Mouse (Mus musculus): ENCODE results near the gene Capn2. TPM values are rescaled to one million over a fixed set of nuclear protein-coding genes. Genes with fewer than 3 reads are reported as not detected.

Capn2 gene
- polyA plus RNA-seq, 1 experiment: 30.1 TPM

DNA sequence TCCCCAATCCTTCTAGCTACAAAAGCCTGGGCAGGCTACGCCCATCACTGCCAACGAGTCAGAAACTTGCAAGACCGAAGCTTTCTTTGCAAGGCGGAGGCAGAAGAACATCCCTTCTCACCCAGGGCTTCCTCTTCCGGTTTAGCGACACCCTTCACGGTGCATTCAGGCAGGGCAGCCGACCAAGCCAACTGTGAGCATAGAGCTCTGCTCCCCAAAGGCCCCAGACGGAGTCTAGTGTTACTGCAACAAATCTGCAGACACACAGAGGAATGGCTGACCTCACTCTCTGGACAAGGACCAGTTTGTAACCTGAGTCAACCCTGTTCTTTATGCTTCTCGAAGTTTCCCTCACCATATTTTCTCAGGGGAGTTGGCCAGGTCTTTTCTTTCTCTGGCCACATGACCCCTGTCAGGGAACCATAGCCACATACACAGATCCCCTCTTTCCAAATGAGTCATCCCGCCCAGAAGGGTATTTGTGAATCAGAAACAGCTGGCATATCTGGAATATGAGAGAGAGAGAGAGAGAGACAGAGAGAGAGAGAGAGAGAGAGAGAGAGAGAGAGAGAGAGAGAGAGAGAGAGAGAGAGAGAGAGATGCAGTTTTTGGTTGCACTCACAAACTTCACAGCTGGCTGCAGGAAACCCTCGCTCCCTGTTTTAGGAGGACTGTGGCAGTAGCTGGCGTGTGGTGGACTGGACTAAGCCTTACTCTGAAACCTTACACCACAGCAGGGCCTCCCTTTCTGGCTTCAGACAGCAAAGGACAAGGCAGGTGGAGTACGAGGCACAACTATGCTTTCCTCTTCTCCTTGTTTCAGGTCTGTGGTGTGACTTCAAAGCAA is 2.9 kb upstream of the Capn2 start:
- WGBS: 24% methylated on average over 14 of the region's 14 CpGs
- H3K4me3 ChIP-seq (replicated peaks; ENCODE audit: control insufficient read depth, low read depth, low read length): no peak overlapping the region
- H3K27ac ChIP-seq (ENCODE audit: control insufficient read depth, insufficient read depth, low read depth, low read length, poor library complexity): peak overlapping the region; percentile 11
- no peak for TF ChIP-seq CTCF (IDR thresholded peaks at IDR 0.05; ENCODE audit: control insufficient read depth, insufficient read depth, low read length)
- no peaks in the 10 kb centered on the region; the same call in 1 of the 2 replicates for H3K4me1 ChIP-seq (ENCODE audit: control insufficient read depth, insufficient read depth, low read length)

DNA sequence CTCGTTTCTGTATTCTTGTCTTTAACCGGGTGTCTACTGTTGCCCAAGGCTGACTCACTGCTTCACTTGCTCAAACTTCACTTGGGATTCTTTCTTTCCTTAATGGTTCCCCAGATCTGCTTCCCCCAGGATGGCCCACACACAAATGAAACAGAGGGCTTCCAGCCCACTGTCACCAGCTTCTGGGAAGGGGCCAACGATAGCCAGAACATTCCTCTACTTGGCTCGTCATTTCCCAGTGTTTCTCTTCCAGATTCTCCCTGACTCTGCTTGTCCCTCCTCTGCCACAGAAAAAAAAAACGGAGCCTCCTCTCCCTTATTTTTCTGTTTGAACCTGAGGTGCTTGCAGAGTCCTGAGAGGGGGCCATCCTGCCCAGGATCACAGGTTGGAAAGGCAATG is 1.9 kb upstream of the Capn2 start:
- 75% methylated on average over 5 of the region's 5 CpGs for WGBS
- Histone ChIP-seq H3K27ac (ENCODE audit: control insufficient read depth, insufficient read depth, low read depth, low read length, poor library complexity) (no peak overlapping the region), H3K4me1 (ENCODE audit: control insufficient read depth, insufficient read depth, low read length) (no peaks in the 10 kb centered on the region; the same call in 1 of the 2 replicates), H3K4me3 (replicated peaks; ENCODE audit: control insufficient read depth, low read depth, low read length) (no peak overlapping the region)
- TF ChIP-seq CTCF (IDR thresholded peaks at IDR 0.05; ENCODE audit: control insufficient read depth, insufficient read depth, low read length) (no peak), POLR2A (IDR thresholded peaks at IDR 0.05; ENCODE audit: borderline replicate concordance, control insufficient read depth, low read depth, low read length) (no peak)

DNA sequence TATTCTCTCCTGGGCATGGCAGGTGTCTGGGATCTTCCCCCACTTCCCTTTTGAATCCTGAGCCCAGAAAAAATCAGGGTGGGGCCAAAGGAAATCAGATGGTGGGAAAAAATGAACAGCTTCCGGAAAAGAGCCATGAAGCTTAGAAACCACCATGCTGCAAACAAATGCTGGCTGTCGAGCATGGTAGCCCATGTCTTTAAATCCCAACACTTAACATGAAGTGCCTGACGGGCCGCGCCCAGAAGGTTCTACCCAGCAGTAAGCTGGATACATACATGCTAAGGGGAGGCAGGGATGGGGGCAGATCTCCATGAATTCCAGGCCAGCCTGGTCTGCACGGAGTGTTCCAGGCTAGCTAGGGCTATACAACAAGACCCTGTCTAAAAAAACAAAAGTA is 1.4 kb upstream of the Capn2 start:
- Histone ChIP-seq H3K4me1 (ENCODE audit: control insufficient read depth, insufficient read depth, low read length) (no peaks in the 10 kb centered on the region; the same call in 1 of the 2 replicates), H3K4me3 (replicated peaks; ENCODE audit: control insufficient read depth, low read depth, low read length) (no peak overlapping the region), H3K27ac (ENCODE audit: control insufficient read depth, insufficient read depth, low read depth, low read length, poor library complexity) (no peak overlapping the region)
- TF ChIP-seq POLR2A (IDR thresholded peaks at IDR 0.05; ENCODE audit: borderline replicate concordance, control insufficient read depth, low read depth, low read length) (no peak), CTCF (IDR thresholded peaks at IDR 0.05; ENCODE audit: control insufficient read depth, insufficient read depth, low read length) (no peak)
- WGBS: 84% methylated on average over 6 of the region's 6 CpGs

GRCm38 (mm10) chr1:182518143-182518680 is 804 bp upstream of the Capn2 start:
- H3K4me1 ChIP-seq (ENCODE audit: control insufficient read depth, insufficient read depth, low read length): no peaks in the 10 kb centered on the region; the same call in 1 of the 2 replicates
- no peak overlapping the region for H3K4me3 ChIP-seq (replicated peaks; ENCODE audit: control insufficient read depth, low read depth, low read length)
- H3K27ac ChIP-seq (ENCODE audit: control insufficient read depth, insufficient read depth, low read depth, low read length, poor library complexity): no peak overlapping the region
- WGBS: 78% methylated on average over 10 of the region's 10 CpGs
- TF ChIP-seq POLR2A (IDR thresholded peaks at IDR 0.05; ENCODE audit: borderline replicate concordance, control insufficient read depth, low read depth, low read length) (no peak), CTCF (IDR thresholded peaks at IDR 0.05; ENCODE audit: control insufficient read depth, insufficient read depth, low read length) (no peak)

DNA sequence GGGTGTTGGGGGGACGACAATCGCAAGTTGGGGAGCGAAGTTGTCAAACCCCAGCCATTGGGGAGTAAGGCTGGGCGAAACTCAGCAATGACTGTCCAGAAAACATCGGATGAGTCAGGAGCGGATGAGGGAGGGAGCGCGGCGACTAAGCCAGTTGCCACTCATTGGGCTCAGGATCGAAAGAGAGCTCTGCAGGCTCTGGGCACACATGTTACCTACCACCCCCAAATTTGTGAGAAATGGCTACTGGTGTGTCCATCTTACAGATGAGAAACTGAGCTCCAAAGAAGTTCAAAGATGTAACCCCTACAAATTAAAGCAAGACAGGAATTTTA is 236 bp upstream of the Capn2 start:
- TF ChIP-seq CTCF (IDR thresholded peaks at IDR 0.05; ENCODE audit: control insufficient read depth, insufficient read depth, low read length) (no peak), POLR2A (IDR thresholded peaks at IDR 0.05; ENCODE audit: borderline replicate concordance, control insufficient read depth, low read depth, low read length) (no peak)
- WGBS: 2% methylated on average over 10 of the region's 10 CpGs
- H3K4me3 ChIP-seq (replicated peaks; ENCODE audit: control insufficient read depth, low read depth, low read length): peak overlapping the region; percentile 72
- H3K27ac ChIP-seq (ENCODE audit: control insufficient read depth, insufficient read depth, low read depth, low read length, poor library complexity): no peak overlapping the region
- no peaks in the 10 kb centered on the region; the same call in 1 of the 2 replicates for H3K4me1 ChIP-seq (ENCODE audit: control insufficient read depth, insufficient read depth, low read length)

DNA sequence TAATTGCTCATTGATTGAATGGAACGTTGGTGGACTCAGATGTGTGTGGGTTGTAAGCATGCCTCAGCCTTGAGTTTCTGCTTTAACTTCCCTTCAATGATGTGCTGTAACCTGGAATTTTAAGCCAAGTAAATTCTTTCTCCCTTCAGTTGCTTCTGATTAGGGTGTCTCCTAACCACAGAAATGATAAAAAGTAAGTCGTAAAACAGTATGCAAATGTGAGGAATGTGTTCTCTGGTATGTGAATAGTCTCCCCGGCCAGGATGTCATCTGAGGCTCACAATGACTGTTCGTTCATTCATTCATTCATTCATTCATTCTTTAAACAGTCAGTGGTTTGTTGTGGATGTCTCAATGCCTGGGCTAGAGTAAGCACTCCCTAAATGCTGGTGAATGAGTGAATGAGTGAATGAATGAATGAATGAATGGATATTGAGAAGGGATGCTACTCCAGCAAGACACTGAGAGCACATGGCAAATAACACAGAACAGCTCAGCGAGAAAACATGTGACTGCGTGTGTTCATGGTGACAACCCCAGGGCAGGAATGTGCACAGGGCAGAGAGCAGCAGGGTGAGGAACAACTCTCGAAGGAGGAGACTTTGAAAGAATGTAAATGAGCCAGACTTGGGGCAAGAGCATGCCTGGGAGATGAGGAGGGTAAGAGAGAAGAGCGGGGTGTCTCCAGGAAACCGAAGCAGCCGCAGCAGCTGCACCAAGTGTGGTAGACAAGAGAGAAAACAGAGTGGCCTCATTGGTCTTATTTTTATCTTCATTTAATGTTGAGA is 2.4 kb downstream of the Capn2 start:
- Histone ChIP-seq H3K4me1 (ENCODE audit: control insufficient read depth, insufficient read depth, low read length) (no peaks in the 10 kb centered on the region; the same call in 1 of the 2 replicates), H3K4me3 (replicated peaks; ENCODE audit: control insufficient read depth, low read depth, low read length) (no peak overlapping the region), H3K27ac (ENCODE audit: control insufficient read depth, insufficient read depth, low read depth, low read length, poor library complexity) (no peak overlapping the region)
- WGBS: 76% methylated on average over 10 of the region's 10 CpGs
- TF ChIP-seq CTCF (IDR thresholded peaks at IDR 0.05; ENCODE audit: control insufficient read depth, insufficient read depth, low read length) (no peak), POLR2A (IDR thresholded peaks at IDR 0.05; ENCODE audit: borderline replicate concordance, control insufficient read depth, low read depth, low read length) (no peak)

DNA sequence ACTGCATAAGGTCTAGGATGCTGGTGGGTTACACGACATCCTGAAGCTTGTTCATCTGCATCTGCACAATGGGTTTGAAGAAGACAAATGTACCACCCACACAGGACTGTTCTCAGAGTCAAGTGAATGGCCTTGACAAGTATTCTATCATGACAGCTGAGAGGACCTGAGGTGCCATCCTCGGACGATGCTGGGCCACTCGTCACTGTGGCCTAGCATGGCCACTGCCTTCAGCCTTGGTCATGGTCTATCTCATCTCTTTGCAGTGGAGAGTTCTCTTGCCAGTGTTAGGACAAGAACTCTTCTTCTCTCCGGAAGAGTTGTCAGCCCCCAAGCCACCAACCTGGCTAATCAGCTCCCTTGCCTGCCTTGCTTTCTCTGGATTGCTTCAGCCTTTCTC is 3.7 kb downstream of the Capn2 start:
- TF ChIP-seq CTCF (IDR thresholded peaks at IDR 0.05; ENCODE audit: control insufficient read depth, insufficient read depth, low read length) (no peak), POLR2A (IDR thresholded peaks at IDR 0.05; ENCODE audit: borderline replicate concordance, control insufficient read depth, low read depth, low read length) (no peak)
- H3K27ac ChIP-seq (ENCODE audit: control insufficient read depth, insufficient read depth, low read depth, low read length, poor library complexity): no peak overlapping the region
- H3K4me3 ChIP-seq (replicated peaks; ENCODE audit: control insufficient read depth, low read depth, low read length): no peak overlapping the region
- WGBS: 83% methylated on average over 5 of the region's 5 CpGs
- no peaks in the 10 kb centered on the region; the same call in 1 of the 2 replicates for H3K4me1 ChIP-seq (ENCODE audit: control insufficient read depth, insufficient read depth, low read length)

- Histone ChIP-seq H3K4me3 (replicated peaks; ENCODE audit: control insufficient read depth, low read depth, low read length) (no peak overlapping the region), H3K27ac (ENCODE audit: control insufficient read depth, insufficient read depth, low read depth, low read length, poor library complexity) (no peak overlapping the region; the same call in 1 of the 2 replicates), H3K4me1 (ENCODE audit: control insufficient read depth, insufficient read depth, low read length) (no peaks in the 10 kb centered on the region; the same call in 1 of the 2 replicates)
- 32% methylated on average over 5 of the region's 5 CpGs for WGBS
- TF ChIP-seq CTCF (IDR thresholded peaks at IDR 0.05; ENCODE audit: control insufficient read depth, insufficient read depth, low read length) (no peak), POLR2A (IDR thresholded peaks at IDR 0.05; ENCODE audit: borderline replicate concordance, control insufficient read depth, low read depth, low read length) (no peak)
These were observed 4.5 kb downstream of the Capn2 start for GRCm38 (mm10) chr1:182512901-182513410.

All from bone marrow, adult 2 months (tissue).